Mouse (Mus musculus) olfactory bulb, adult 2 months (tissue): ENCODE results near the gene Inip.

Experiments
- CTCF ChIP-seq: fragments of 200-500 bp; IDR thresholded peaks from 2 replicates; pipeline ENCODE4 v1.5.1; 2012; ENCODE audit warnings: low read depth, mild to moderate bottlenecking, low read length, moderate library complexity; ENCODE audit not compliant: insufficient read depth
- POLR2A ChIP-seq: fragments of 200-500 bp; IDR thresholded peaks from 2 replicates; pipeline ENCODE4 v1.6.1; 2012; ENCODE audit warnings: mild to moderate bottlenecking, low read depth, low read length, moderate library complexity; ENCODE audit not compliant: insufficient read depth

DNA sequence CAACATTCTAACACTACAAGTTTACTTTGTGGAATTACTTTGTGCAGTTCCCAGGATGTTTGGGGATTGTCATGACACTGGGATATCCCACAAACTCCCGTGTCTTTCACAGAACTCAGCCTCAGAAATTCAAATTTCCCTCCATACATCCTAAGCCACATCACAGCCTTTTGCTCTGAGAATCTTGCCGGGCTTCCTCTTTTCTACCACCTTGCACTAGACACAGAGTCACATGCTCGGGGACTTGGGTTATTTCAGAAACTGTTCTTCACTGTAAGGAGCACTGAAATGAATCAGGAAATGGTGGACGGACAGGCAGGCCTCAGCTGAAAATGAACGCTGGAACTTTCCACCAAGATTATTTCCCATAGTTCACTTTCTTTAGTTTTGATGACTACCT lies 2.0 kb upstream of the Inip start:
- TF ChIP-seq CTCF, result no peak
- TF ChIP-seq POLR2A, result no peak
